Mouse (Mus musculus) midbrain, embryonic 11.5 days (tissue): Measurements from ENCODE around the gene Prss48. TPM values are rescaled to one million over a fixed set of nuclear protein-coding genes. Genes with fewer than 3 reads are reported as not detected.

ENCODE experiments used
- polyA plus RNA-seq: library from polyadenylated mRNA; unstranded; fragments of >200 nt; fragmentation: Nextera tagmentation; extraction: Ambion mirVana; gene quantifications from 2 replicates; pipeline ENCODE4 v1.2.1, GENCODE M21; 2014

Prss48 gene
- polyA plus RNA-seq, 1 experiment from 2014 or later = not detected

Other genes starting within 250 kb of the Prss48 start
- gene Fam160a1, start 185.2 kb downstream of the Prss48 start, polyA plus RNA-seq = 0.43 and 0.48 TPM in 2 replicates
- gene Glt28d2, start 115.0 kb downstream of the Prss48 start, polyA plus RNA-seq = 0.15 and 0.29 TPM in 2 replicates
- gene Gm37240, start 115.0 kb downstream of the Prss48 start, polyA plus RNA-seq = 0.67 and 0.91 TPM in 2 replicates
- 6.8 and 7.6 TPM in 2 replicates for gene Sh3d19, start 31.4 kb downstream of the Prss48 start, polyA plus RNA-seq
- gene Rps3a1, start 140.2 kb upstream of the Prss48 start, polyA plus RNA-seq = 1,104 and 1,128 TPM in 2 replicates
- 7.9 TPM in 2 replicates for gene Lrba, start 222.2 kb upstream of the Prss48 start, polyA plus RNA-seq